Mouse (Mus musculus): ENCODE measurements at regions not wholly inside any gene's neighbourhood (a gene's known extent, or its start where the extent isn't known, plus 50 kb on each side); places are given as distances from the start of the nearest gene placed in this dataset.

DNA sequence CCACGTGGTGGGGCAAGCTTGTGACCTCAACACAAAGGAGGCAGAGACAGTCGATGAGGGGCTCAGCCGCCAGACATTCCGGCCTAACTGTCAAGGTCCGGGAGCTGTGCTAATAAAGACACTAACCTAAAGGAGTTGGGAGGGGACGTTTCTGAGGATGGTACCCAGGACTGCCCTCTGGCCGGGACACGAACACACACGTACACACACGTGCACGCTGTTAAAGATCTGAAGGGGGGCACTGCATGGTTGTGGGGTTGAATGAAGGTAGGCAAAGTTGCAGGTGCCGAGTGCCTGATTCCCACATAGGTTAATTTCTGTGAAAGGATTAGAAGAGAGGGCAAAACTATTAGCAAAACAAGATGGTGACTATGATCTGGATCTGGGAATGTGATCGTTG is 65.4 kb upstream of the Mitf start:
- WGBS, result 68% methylated on average over 13 of the region's 13 CpGs
- Histone ChIP-seq H3K9me3 (no peaks in the 10 kb centered on the region), H3K4me3 (replicated peaks) (no peak overlapping the region), H3K4me1 (replicated peaks) (no peaks in the 10 kb centered on the region), H3K36me3 (no peaks in the 10 kb centered on the region), H3K27ac (no peak overlapping the region), H3K4me2 (replicated peaks) (no peak overlapping the region), H3K27me3 (replicated peaks) (no peaks in the 10 kb centered on the region), H3K9ac (no peak overlapping the region)
- no peak for ATAC-seq

DNA sequence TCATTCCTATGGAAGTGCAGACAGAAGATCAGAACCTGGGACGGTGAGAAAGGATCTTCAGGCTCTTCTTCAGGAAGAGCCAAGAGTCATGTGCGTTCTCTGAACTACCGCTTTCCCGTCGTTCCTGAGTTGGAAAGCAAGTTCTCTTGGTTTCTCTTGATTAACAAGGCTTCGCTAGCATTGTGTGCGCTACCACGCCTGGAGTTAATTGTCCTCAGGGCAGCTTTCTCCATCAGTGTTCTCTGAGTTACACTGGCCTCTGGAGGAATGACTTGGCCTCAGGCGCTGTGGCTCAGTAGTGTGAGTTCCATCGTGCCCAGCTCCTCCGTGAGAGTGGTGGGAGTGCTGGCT is 66.0 kb upstream of the Mitf start:
- Histone ChIP-seq H3K4me2 (replicated peaks) (no peak overlapping the region), H3K9ac (no peak overlapping the region), H3K36me3 (no peaks in the 10 kb centered on the region), H3K27ac (no peak overlapping the region), H3K27me3 (replicated peaks) (no peaks in the 10 kb centered on the region), H3K4me1 (replicated peaks) (no peaks in the 10 kb centered on the region), H3K9me3 (no peaks in the 10 kb centered on the region), H3K4me3 (replicated peaks) (no peak overlapping the region)
- ATAC-seq, result no peak
- WGBS, result 66% methylated on average over 11 of the region's 11 CpGs

DNA sequence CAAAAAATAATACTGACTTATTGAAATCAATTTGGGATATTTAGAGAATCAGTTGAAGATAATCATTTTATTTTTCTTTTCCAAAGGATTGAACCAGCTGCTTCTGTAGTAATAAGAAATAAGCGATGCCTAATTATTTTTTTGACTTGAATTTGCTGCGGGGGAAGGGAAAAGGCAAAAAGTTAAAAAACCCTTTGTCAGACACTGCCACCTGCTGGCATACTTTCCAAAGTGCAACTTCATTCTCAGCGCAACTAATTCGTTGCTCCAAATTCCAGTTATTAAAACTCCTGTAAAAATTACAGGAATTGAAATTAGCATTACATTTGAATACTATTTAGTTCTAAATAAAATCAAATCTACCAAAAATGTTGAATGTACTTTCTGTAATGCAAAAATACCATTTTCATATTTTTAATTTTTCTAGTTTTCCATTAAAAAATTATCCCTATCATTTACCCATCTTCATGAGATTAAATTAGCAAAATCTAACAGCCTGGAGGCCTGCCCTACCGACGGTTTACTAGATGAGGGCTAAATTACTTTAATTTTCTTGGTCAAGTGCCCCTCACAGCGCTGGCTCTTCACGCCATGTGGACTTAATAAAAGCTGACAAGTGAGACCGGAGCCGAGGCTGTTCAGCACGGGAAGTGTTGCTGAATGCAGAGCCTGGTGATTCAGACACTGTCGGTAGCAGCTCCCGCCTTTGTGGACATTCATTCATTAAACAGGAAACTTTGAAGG is 66.6 kb upstream of the Mitf start:
- H3K9ac ChIP-seq, result no peak overlapping the region
- H3K4me3 ChIP-seq (replicated peaks), result no peak overlapping the region
- no peaks in the 10 kb centered on the region for H3K9me3 ChIP-seq
- H3K4me1 ChIP-seq (replicated peaks), result no peaks in the 10 kb centered on the region
- H3K27ac ChIP-seq, result no peak overlapping the region
- ATAC-seq, result no peak
- H3K27me3 ChIP-seq (replicated peaks), result no peaks in the 10 kb centered on the region
- H3K36me3 ChIP-seq, result no peaks in the 10 kb centered on the region
- WGBS, result 27% methylated on average over 13 of the region's 13 CpGs
- H3K4me2 ChIP-seq (replicated peaks), result no peak overlapping the region

DNA sequence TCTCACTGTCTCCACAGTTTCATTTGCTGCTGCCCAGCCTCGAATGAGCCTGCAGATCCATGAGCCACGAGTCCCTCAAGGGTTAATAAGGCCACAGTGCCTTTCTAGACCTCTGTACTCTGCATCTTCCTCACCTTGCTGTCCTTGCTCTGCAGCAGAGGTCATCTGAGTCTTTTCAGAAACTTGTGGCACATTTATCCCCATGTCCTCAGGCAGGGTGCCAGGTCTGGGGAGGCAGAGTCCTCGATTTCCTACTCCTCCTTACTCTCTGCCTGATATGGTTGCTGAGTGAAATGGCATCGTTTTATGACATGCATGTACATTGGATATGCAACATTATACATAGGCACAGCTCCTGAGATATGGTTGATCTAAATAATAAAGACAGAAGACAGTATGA is 68.0 kb upstream of the Mitf start:
- no peaks in the 10 kb centered on the region for H3K9me3 ChIP-seq
- no peak overlapping the region for H3K4me2 ChIP-seq (replicated peaks)
- no peak for ATAC-seq
- no peaks in the 10 kb centered on the region for H3K36me3 ChIP-seq
- no peak overlapping the region for H3K4me3 ChIP-seq (replicated peaks)
- H3K4me1 ChIP-seq (replicated peaks), result no peaks in the 10 kb centered on the region
- WGBS, result 63% methylated on average over 4 of the region's 4 CpGs
- H3K27ac ChIP-seq, result no peak overlapping the region
- no peaks in the 10 kb centered on the region for H3K27me3 ChIP-seq (replicated peaks)
- no peak overlapping the region for H3K9ac ChIP-seq

DNA sequence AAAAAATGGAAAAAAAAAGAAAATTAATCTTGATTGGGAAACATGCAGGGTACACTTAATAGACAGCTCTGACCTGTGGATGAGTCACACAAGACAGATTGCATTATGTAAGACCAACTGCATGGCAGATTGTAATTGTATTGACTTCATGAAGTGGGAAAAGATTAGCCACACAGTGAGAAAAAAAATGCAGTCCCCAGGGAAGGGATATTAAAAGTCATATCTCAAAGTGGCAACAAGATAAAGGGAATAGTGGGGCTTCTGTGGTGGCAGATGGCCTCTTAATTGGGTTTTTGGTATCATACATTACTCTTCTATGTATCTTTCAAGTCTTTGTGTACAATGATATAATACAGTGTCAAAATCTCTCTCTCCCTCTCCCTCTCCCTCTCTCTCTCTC is 76.0 kb upstream of the Mitf start:
- Histone ChIP-seq H3K36me3 (no peaks in the 10 kb centered on the region), H3K4me3 (replicated peaks) (no peak overlapping the region), H3K27ac (no peak overlapping the region), H3K27me3 (replicated peaks) (no peaks in the 10 kb centered on the region), H3K9me3 (no peaks in the 10 kb centered on the region), H3K9ac (no peak overlapping the region), H3K4me2 (replicated peaks) (no peak overlapping the region), H3K4me1 (replicated peaks) (no peaks in the 10 kb centered on the region)
- ATAC-seq, result no peak

DNA sequence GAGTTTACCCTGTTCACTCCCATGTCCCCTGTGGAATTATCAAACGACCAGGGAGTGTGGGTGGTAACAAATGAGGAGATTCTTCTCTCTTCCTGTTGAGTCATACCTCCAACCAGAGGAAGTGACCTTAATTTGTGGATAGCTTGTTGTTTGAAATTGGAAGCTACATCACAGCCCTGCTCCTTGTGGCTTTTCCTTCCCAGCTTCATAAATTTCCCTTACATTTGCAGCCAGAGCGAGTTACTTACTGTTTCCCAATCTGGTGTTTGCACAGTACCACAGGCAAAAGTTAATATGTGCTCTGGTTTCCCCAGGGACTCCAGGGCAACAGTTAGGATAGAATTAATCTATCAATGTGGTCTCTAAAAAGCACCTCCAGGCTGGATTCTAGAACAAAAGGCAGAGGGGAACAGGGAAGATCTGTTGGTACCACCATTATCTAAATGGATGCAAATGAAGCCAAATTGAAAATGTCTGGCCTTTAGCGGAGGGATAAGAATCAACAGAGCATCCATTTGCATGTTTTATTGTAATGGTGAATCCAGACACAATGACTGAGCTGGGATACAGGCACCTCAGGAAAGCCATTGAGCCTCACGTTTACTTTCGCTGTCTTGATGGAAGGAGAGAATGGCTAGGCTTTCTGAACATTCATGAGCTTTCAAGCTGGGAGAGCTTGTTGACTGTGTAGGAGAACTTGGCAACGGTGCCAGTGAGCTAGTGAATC is 88.5 kb upstream of the Mitf start:
- Histone ChIP-seq H3K27me3 (replicated peaks) (no peaks in the 10 kb centered on the region), H3K27ac (no peak overlapping the region), H3K9me3 (no peaks in the 10 kb centered on the region), H3K36me3 (no peaks in the 10 kb centered on the region), H3K9ac (no peak overlapping the region), H3K4me3 (replicated peaks) (no peak overlapping the region), H3K4me2 (replicated peaks) (no peak overlapping the region), H3K4me1 (replicated peaks) (no peaks in the 10 kb centered on the region)
- ATAC-seq, result no peak
- WGBS, result 50% methylated on average over 6 of the region's 6 CpGs

DNA sequence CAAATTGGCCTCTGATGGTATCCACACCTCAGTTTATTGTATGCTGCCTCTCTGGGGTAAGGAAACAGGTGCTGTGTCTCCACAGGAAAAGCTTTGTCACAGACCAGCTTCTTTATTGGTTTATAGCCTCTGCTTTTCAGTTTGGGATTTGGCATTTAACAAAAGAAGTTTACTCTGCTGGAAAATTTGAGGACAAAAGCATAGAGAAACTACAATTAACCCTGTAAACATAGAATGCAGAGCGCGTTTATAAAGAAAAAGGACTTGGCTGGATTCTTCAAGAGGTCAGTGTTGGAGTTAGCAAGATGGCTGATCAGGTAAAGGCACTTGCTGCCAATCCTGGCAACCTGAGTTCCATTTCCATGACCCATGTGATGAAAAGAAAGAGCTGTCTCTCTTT is 90.1 kb upstream of the Frmd4b start:
- Histone ChIP-seq H3K27me3 (replicated peaks) (no peaks in the 10 kb centered on the region), H3K9me3 (no peaks in the 10 kb centered on the region), H3K27ac (no peak overlapping the region), H3K4me2 (replicated peaks) (no peak overlapping the region), H3K9ac (no peak overlapping the region), H3K36me3 (no peaks in the 10 kb centered on the region), H3K4me3 (replicated peaks) (no peak overlapping the region), H3K4me1 (replicated peaks) (no peaks in the 10 kb centered on the region)
- no peak for ATAC-seq
- WGBS, result 79% methylated on average over 2 of the region's 2 CpGs

DNA sequence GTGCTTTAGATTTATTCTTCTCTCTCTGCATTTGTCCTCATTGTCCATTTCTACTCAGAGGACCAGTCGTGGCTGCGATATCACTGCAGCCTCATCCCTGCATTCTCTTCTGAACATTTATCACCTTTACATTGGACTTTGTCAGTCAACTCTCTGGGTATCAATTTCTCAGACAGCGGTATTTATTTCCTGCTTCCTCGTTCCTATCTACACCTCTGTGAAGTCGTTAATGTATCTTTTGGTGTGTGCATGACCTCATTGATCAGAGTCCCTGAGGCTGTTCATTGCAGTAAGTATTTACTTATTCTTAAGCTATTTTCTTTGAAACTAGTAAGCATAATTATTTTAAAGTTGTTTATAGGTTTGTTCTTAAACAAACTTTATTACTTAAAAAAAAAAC is 87.0 kb upstream of the Frmd4b start:
- H3K36me3 ChIP-seq, result no peaks in the 10 kb centered on the region
- H3K4me2 ChIP-seq (replicated peaks), result no peak overlapping the region
- no peak overlapping the region for H3K4me3 ChIP-seq (replicated peaks)
- no peak overlapping the region for H3K27ac ChIP-seq
- peak; percentile 85 for ATAC-seq
- H3K9me3 ChIP-seq, result no peaks in the 10 kb centered on the region
- WGBS, result 44% methylated on average over 5 of the region's 5 CpGs
- no peaks in the 10 kb centered on the region for H3K4me1 ChIP-seq (replicated peaks)
- no peak overlapping the region for H3K9ac ChIP-seq
- no peaks in the 10 kb centered on the region for H3K27me3 ChIP-seq (replicated peaks)

DNA sequence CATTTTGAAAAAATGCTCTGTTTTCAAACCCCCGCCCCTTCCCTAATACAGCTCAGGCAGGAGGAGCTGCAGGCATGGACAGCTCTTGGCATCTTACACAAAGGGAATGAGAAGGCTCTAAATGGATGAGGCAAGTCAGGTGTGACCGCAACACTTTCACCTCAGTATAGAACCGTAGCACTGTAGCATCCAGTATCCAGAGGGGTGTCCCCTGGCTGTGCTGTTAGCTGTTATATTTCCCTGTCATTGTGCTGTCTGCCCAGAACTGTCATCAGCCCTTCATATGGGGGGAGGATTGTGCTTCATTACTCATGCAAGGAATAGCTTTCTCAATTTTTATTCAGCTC is 82.4 kb upstream of the Frmd4b start:
- ATAC-seq, result no peak
- no peaks in the 10 kb centered on the region for H3K27me3 ChIP-seq (replicated peaks)
- H3K4me2 ChIP-seq (replicated peaks), result no peak overlapping the region
- H3K9me3 ChIP-seq, result no peaks in the 10 kb centered on the region
- 86% methylated on average over 3 of the region's 3 CpGs for WGBS
- no peak overlapping the region for H3K9ac ChIP-seq
- H3K36me3 ChIP-seq, result no peaks in the 10 kb centered on the region
- no peak overlapping the region for H3K27ac ChIP-seq
- no peak overlapping the region for H3K4me3 ChIP-seq (replicated peaks)
- no peaks in the 10 kb centered on the region for H3K4me1 ChIP-seq (replicated peaks)

DNA sequence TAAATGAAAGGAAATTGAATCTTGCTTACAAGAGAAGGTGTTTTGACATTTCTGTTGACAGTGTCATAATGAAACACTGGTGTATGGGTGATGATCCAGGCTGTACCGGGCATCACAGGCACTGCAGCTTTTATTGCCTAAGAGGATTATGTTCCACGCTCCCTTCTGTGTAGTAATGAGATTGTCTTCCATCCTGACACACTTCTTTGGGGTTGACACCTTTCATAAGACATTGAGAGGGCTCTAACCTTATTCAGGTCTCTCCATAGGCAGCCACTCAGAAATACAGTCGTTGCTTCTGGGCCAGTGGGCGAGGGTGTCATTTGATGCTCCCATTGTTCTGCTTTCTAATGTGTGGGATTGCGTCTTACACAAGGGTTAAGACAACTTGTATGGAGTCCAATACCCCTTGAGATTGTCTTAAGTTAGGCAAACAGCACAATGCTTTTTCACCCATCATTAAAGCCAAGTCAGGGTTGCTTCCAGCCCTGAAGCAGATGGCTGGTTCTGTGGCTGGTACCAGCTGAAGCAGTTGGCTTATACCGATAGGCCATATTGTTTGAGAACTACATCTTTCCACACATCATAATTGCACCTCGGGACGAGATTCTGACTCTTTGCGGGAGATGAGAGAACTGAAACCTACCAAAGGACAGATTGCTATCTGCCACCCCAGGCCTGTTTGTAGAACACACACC is 81.9 kb upstream of the Frmd4b start:
- Histone ChIP-seq H3K9ac (no peak overlapping the region), H3K9me3 (no peaks in the 10 kb centered on the region), H3K4me1 (replicated peaks) (no peaks in the 10 kb centered on the region), H3K27me3 (replicated peaks) (no peaks in the 10 kb centered on the region), H3K4me3 (replicated peaks) (no peak overlapping the region), H3K36me3 (no peaks in the 10 kb centered on the region), H3K27ac (no peak overlapping the region), H3K4me2 (replicated peaks) (no peak overlapping the region)
- ATAC-seq, result no peak
- WGBS, result 77% methylated on average over 9 of the region's 9 CpGs

DNA sequence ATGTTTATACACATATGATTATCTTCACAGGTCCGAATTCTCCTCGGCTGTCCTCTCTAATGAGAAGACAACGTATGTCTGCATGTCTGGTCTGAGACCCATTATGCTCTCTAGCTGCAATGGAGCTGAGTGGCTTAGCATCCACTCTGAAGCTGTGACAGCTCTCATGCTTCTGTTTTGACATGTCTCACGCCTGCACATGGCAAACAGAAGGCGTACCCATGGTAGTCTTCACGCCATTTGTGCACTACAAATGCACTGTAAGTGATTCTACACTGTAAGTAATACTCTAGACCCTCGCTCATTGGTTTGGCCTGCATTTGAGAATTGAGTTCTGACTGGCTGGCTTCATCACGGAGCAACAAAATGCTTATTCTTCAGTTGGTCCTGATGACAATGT is 75.9 kb upstream of the Frmd4b start:
- Histone ChIP-seq H3K4me1 (replicated peaks) (no peaks in the 10 kb centered on the region), H3K9me3 (no peaks in the 10 kb centered on the region), H3K4me2 (replicated peaks) (no peak overlapping the region), H3K36me3 (no peaks in the 10 kb centered on the region), H3K27me3 (replicated peaks) (no peaks in the 10 kb centered on the region), H3K9ac (no peak overlapping the region), H3K4me3 (replicated peaks) (no peak overlapping the region), H3K27ac (no peak overlapping the region)
- no peak for ATAC-seq
- 84% methylated on average over 8 of the region's 8 CpGs for WGBS

DNA sequence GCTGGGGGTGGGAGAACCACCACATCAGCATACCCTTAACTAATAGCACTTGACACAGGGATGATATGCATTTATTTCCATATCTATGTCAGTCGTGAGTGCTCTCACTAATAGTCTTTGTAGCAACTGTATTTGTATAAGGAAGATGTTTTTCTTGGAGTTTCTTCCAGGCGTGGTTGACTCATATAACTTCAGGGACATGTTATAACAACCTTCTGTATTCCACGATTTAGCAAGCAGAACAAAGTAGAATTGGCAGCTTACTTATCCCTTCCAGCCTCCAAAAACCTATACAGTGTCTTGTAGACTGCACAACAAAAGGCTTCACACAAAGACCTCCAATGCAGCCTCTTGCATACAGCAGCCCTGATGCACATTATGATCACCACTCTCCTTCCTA is 73.8 kb upstream of the Frmd4b start:
- ATAC-seq, result no peak
- WGBS, result 85% methylated on average over 3 of the region's 3 CpGs
- no peak overlapping the region for H3K9ac ChIP-seq
- H3K9me3 ChIP-seq, result no peaks in the 10 kb centered on the region
- no peaks in the 10 kb centered on the region for H3K4me1 ChIP-seq (replicated peaks)
- no peak overlapping the region for H3K27ac ChIP-seq
- no peaks in the 10 kb centered on the region for H3K27me3 ChIP-seq (replicated peaks)
- H3K4me3 ChIP-seq (replicated peaks), result no peak overlapping the region
- H3K36me3 ChIP-seq, result no peaks in the 10 kb centered on the region
- no peak overlapping the region for H3K4me2 ChIP-seq (replicated peaks)

DNA sequence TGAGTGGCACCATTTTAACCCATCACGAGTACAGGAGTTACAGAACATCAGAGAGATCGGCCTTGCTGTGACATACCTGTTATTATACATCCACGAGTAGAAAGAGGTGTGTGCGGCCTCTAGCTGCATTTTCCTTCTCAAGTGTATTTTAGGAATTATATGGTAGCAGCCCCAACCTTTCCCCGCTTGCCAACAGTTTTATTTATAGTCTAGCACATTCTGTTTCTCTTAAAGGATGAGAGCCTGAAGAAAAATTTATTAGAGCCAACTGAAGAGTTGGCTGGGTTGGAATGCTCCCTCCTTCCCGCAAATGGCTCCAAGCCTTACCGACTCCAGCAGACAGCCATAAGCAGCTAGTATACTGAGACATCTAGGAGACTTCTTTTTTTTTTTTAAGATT is 67.0 kb upstream of the Frmd4b start:
- Histone ChIP-seq H3K9ac (no peak overlapping the region), H3K4me3 (replicated peaks) (no peak overlapping the region), H3K36me3 (no peaks in the 10 kb centered on the region), H3K9me3 (no peaks in the 10 kb centered on the region), H3K27ac (no peak overlapping the region), H3K4me1 (replicated peaks) (no peaks in the 10 kb centered on the region), H3K27me3 (replicated peaks) (no peaks in the 10 kb centered on the region), H3K4me2 (replicated peaks) (no peak overlapping the region)
- ATAC-seq, result no peak
- 66% methylated on average over 7 of the region's 7 CpGs for WGBS

All from intestine, embryonic 15.5 days (tissue).